In genomic region chr6:82702593-82703017, GRCm38 (mm10) we compare ENCODE assay signal across 7 mouse cellular contexts. TPM values are rescaled to one million over a fixed set of nuclear protein-coding genes. Genes with fewer than 3 reads are reported as not detected.
A peak's percentile ranks its signal among the peaks of the same experiment; 100 is the strongest.
DNase-seq lines count a peak whose midpoint lies in the region; ATAC-seq and TF ChIP-seq lines count a peak whose summit lies in the region.

No protein-coding gene starts in this region.

- H3K4me1 ChIP-seq in limb, embryonic 12.5 days (replicated peaks): no peaks in the 10 kb centered on the region; the same call in 1 of the 2 replicates
- peaks cover 9% of the 10 kb centered on the region for H3K4me1 ChIP-seq in midbrain, embryonic 16.5 days (ENCODE audit: control insufficient read depth, insufficient read depth, low read length)
- H3K4me1 ChIP-seq in spleen, adult 2 months (ENCODE audit: control insufficient read depth, insufficient read depth, insufficient read length): no peaks in the 10 kb centered on the region

- H3K4me3 ChIP-seq in limb, embryonic 12.5 days (replicated peaks): no peak overlapping the region
- H3K4me3 ChIP-seq in midbrain, embryonic 16.5 days (ENCODE audit: low read depth, low read length): no peak overlapping the region
- no peak overlapping the region for H3K4me3 ChIP-seq in spleen, adult 2 months (ENCODE audit: extremely low read depth, insufficient read depth, insufficient read length)

- TF ChIP-seq CTCF in spleen, adult 2 months (IDR thresholded peaks at IDR 0.05; ENCODE audit: extremely low read depth, insufficient read depth, insufficient read length, insufficient replicate concordance): peak; percentile 98

- no peak overlapping the region for H3K9ac ChIP-seq in limb, embryonic 12.5 days (replicated peaks)
- H3K9ac ChIP-seq in midbrain, embryonic 16.5 days (ENCODE audit: low read depth, low read length): no peak overlapping the region

- H3K27ac ChIP-seq in limb, embryonic 12.5 days: no peak overlapping the region
- H3K27ac ChIP-seq in midbrain, embryonic 16.5 days (ENCODE audit: low read length): no peak overlapping the region
- H3K27ac ChIP-seq in spleen, adult 2 months (ENCODE audit: insufficient read depth, low read length): no peak overlapping the region

- ATAC-seq in granulocyte monocyte progenitor cell, adult 5-6 weeks (replicated peaks; ENCODE audit: poor library complexity, severe bottlenecking): peak; percentile 94
- peak; percentile 64; the same call in 1 of the 2 replicates for ATAC-seq in limb, embryonic 12.5 days (ENCODE audit: insufficient number of reproducible peaks, insufficient read depth, low FRiP score, low TSS enrichment, low read depth)
- ATAC-seq in midbrain, embryonic 16.5 days: peak; percentile 60; the same call in 1 of the 2 replicates

- no peaks in the 10 kb centered on the region for H3K36me3 ChIP-seq in limb, embryonic 12.5 days
- no peaks in the 10 kb centered on the region for H3K36me3 ChIP-seq in midbrain, embryonic 16.5 days (ENCODE audit: control insufficient read depth, insufficient read depth, low read length)
- no peaks in the 10 kb centered on the region for H3K36me3 ChIP-seq in spleen, adult 2 months (ENCODE audit: control insufficient read depth, insufficient read depth, low read length)

- peak; percentile 73 for DNase-seq in adrenal gland, adult 8-10 months
- peak; percentile 86 for DNase-seq in embryo, embryonic 9.5 days (ENCODE audit: extremely low spot score)
- peak; percentile 60 to 85 for DNase-seq in kidney, adult 8-10 months
- DNase-seq in spleen, adult 2 months (ENCODE audit: low read depth in 1 of 2, low spot score in 2 of 2): peak; percentile 51 to 83

- no peaks in the 10 kb centered on the region; the same call in 1 of the 2 replicates for H3K27me3 ChIP-seq in limb, embryonic 12.5 days
- no peaks in the 10 kb centered on the region for H3K27me3 ChIP-seq in midbrain, embryonic 16.5 days (ENCODE audit: control insufficient read depth, insufficient read depth, low read depth, low read length)
- no peaks in the 10 kb centered on the region for H3K27me3 ChIP-seq in spleen, adult 2 months (ENCODE audit: control insufficient read depth, insufficient read depth, low read length)

- no peak overlapping the region for H3K4me2 ChIP-seq in limb, embryonic 12.5 days
- H3K4me2 ChIP-seq in midbrain, embryonic 16.5 days (ENCODE audit: low read length): no peak overlapping the region

- H3K9me3 ChIP-seq in limb, embryonic 12.5 days: no peaks in the 10 kb centered on the region
- H3K9me3 ChIP-seq in midbrain, embryonic 16.5 days (replicated peaks; ENCODE audit: control insufficient read depth, low read length, poor library complexity, severe bottlenecking): no peaks in the 10 kb centered on the region

- no peak for TF ChIP-seq POLR2A in spleen, adult 2 months (IDR thresholded peaks at IDR 0.05; ENCODE audit: low read depth, low read length)

- WGBS in limb, embryonic 12.5 days: 26% methylated on average over 16 of the region's 16 CpGs
- WGBS in midbrain, embryonic 16.5 days: 32% methylated on average over 16 of the region's 16 CpGs
- 28% methylated on average over 16 of the region's 16 CpGs for WGBS in spleen, adult 2 months

RNA-seq across cellular contexts. Expression of gene Pole4, which starts 2.6 kb away (rescaled TPM):
- 10 to 100 TPM; 27.4 to 40.4 (median 32.5) TPM for total RNA-seq in adrenal gland, adult 8-10 months (2022)
- 56.5 and 86.2 TPM in 2 replicates for total RNA-seq in granulocyte monocyte progenitor cell, adult 5-6 weeks (2014; fragmentation: Nextera tagmentation)
- total RNA-seq in granulocyte monocyte progenitor cell, adult 5-6 weeks (2017): 48.2 and 49.2 TPM in 2 replicates
- polyA plus RNA-seq in limb, embryonic 12.5 days (2016; fragmentation: Nextera tagmentation; extraction: Ambion mirVana): 101 and 104 TPM in 2 replicates
- 115 and 133 TPM in 2 replicates for polyA plus RNA-seq in midbrain, embryonic 16.5 days (2015; fragmentation: Nextera tagmentation; extraction: Ambion mirVana)
- 23.6 and 27.1 TPM in 2 replicates for polyA plus RNA-seq in spleen, adult 2 months (2012; rRNA removed)
